Comparison of ENCODE assay signal across 30 mouse cellular contexts in genomic region chr13:82295834-82296233, GRCm38 (mm10).
"Had no signal": no experiment of that assay in that cellular context is flagged by ENCODE, and none has a peak within 500 bp of the region (broad histone marks: within the 10 kb centered on the region; RNA-seq: fewer than 3 reads in every experiment).

No protein-coding gene starts in this region.

- H3K36me3 ChIP-seq: heart, embryonic 12.5 days; heart, embryonic 13.5 days; heart, embryonic 15.5 days; hindbrain, embryonic 10.5 days; hindbrain, embryonic 12.5 days; hindbrain, embryonic 13.5 days; hindbrain, embryonic 15.5 days; intestine, embryonic 15.5 days; kidney, embryonic 15.5 days had no signal

- H3K4me3 ChIP-seq: heart, embryonic 12.5 days; heart, embryonic 13.5 days; heart, embryonic 15.5 days; hindbrain, embryonic 10.5 days; hindbrain, embryonic 12.5 days; hindbrain, embryonic 13.5 days; hindbrain, embryonic 15.5 days; intestine, embryonic 15.5 days; kidney, embryonic 15.5 days; layer of hippocampus, adult 2 months; left cerebral cortex, adult 2 months had no signal

- H3K9ac ChIP-seq: heart, embryonic 12.5 days; heart, embryonic 13.5 days; heart, embryonic 15.5 days; hindbrain, embryonic 12.5 days; hindbrain, embryonic 13.5 days; hindbrain, embryonic 14.5 days; hindbrain, embryonic 15.5 days; intestine, embryonic 15.5 days; kidney, embryonic 15.5 days had no signal

- H3K27ac ChIP-seq: heart, embryonic 13.5 days; heart, embryonic 15.5 days; hindbrain, embryonic 10.5 days; hindbrain, embryonic 12.5 days; hindbrain, embryonic 13.5 days; hindbrain, embryonic 14.5 days; hindbrain, embryonic 15.5 days; hindbrain, postnatal 0 days; intestine, embryonic 15.5 days; kidney, embryonic 15.5 days; kidney, postnatal 0 days; left cerebral cortex, adult 2 months had no signal

- H3K27me3 ChIP-seq: heart, embryonic 12.5 days; heart, embryonic 13.5 days; heart, embryonic 15.5 days; hindbrain, embryonic 12.5 days; hindbrain, embryonic 13.5 days; hindbrain, embryonic 15.5 days; intestine, embryonic 15.5 days; kidney, embryonic 15.5 days had no signal

- H3K4me1 ChIP-seq: heart, embryonic 12.5 days; heart, embryonic 13.5 days; heart, embryonic 15.5 days; hindbrain, embryonic 10.5 days; hindbrain, embryonic 12.5 days; hindbrain, embryonic 13.5 days; hindbrain, embryonic 15.5 days; intestine, embryonic 15.5 days; kidney, embryonic 15.5 days had no signal

- DNase-seq: heart, postnatal 10 days; heart, postnatal 14 days; heart, postnatal 36 days; heart, postnatal 4 days; kidney, adult 11 months; kidney, adult 18-20 months; kidney, adult 2 months; kidney, adult 8-10 months; kidney, adult 9 months; kidney, postnatal 10 days; kidney, postnatal 14 days; kidney, postnatal 25 days; kidney, postnatal 36 days; kidney, postnatal 4 days; layer of hippocampus, adult 9-11 months; layer of hippocampus, postnatal 36 days had no signal

- H3K9me3 ChIP-seq: heart, embryonic 12.5 days; heart, embryonic 15.5 days; hindbrain, embryonic 10.5 days; hindbrain, embryonic 12.5 days; hindbrain, embryonic 13.5 days; hindbrain, embryonic 15.5 days; intestine, embryonic 15.5 days; kidney, embryonic 15.5 days had no signal
